Mouse (Mus musculus): Measurements from ENCODE around the gene Mall. TPM values are rescaled to one million over a fixed set of nuclear protein-coding genes. Genes with fewer than 3 reads are reported as not detected.

Mall gene
- total RNA-seq (2021): 1 to 10 TPM; 6.3 to 7.2 TPM
- long read RNA-seq, experiment 1, transcript Mall-201 (4 exons, 2,006 nt): major isoform, 5 of 8 reads
- long read RNA-seq, experiment 1, partial matches to known transcripts: 1 of 8 reads
- long read RNA-seq, experiment 1, other reads (novel, unspliced or antisense): 2 of 8 reads
- long read RNA-seq, experiment 2, transcript Mall-201 (4 exons, 2,006 nt): major isoform, 6 of 7 reads
- long read RNA-seq, experiment 2, partial matches to known transcripts: 1 of 7 reads
- long read RNA-seq, experiment 2, other reads (novel, unspliced or antisense): 0 of 7 reads

DNA sequence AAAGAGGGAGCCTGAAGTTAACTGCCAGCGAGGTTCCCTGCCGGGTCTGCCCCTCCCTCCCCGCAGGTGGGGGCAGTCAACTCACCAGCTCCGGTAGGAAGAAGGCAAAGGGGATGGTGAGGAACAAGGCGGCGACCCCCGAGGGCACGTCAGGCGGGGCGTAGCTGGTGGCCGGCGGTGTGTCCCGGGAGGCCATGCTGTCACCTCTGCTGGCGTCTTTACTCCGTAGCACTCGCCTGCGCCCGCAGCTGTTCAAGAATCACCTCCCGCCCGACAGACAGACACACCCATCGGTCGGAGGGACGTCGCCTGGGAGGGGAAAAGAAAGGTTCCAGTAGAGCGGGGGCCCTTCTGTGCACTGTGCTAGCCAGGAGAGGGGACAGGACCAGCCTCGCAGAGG lies at the start of gene Mall:
TSS of gene Mall (minus strand) at position 262 of the 400 bp plus-strand sequence.
- DNase-seq: no peak

DNA sequence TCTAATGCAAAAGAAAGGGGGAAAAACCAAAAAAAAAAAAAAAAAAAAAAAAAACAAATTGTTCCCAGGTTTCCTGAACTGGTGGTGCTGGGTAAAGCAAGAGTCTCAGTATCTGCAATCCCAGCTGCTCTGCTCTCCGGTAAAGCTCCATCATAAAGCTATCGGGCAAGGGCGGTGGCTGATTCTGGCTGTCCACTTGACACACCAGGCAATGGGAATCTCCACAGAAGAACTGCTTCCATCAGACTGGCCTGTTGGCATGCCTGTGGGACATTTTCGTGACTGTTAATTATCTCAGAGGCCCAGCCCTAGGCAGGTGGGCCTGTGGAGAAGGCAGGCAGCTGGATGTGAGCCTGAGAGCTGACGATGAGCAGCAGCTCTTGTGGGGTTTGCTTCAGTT lies 48.7 kb upstream of the Mall start:
- no peak for DNase-seq

DNA sequence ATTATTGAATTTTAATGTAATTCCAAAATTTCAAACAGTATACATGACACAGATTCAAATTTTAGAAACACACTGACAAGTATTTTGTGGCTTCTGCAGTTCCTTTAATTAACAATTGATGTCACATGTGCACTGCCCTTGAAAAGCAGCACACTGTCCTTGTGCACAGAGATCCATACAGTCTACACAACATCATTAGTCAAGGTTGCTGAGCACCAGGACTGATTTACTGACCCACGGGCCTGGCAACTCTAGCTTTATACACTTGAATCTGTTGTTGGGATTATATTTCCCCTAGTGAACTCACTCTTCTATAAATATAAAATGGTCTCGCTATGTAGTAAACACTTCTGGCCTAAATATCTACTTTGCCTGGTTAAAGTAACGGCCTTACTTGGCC lies 45.3 kb upstream of the Mall start:
- DNase-seq: no peak

DNA sequence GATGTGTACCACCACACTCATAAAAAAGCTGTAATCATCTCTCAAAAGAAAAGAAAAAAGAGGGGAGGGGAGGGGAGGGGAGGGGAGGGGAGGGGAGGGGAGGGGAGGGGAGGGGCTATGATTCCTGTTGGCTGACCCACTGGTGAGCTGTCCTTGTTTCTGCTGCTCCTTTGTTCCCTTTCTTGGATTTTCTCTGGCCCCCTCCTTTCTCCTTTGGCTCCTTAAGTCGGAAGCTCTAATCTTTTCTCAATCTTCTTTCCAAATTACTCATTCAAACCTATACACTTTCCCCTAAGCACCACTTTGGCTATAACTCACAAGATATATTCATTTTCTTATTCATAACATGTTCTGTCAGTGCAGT lies 44.8 kb upstream of the Mall start:
- DNase-seq: no peak

DNA sequence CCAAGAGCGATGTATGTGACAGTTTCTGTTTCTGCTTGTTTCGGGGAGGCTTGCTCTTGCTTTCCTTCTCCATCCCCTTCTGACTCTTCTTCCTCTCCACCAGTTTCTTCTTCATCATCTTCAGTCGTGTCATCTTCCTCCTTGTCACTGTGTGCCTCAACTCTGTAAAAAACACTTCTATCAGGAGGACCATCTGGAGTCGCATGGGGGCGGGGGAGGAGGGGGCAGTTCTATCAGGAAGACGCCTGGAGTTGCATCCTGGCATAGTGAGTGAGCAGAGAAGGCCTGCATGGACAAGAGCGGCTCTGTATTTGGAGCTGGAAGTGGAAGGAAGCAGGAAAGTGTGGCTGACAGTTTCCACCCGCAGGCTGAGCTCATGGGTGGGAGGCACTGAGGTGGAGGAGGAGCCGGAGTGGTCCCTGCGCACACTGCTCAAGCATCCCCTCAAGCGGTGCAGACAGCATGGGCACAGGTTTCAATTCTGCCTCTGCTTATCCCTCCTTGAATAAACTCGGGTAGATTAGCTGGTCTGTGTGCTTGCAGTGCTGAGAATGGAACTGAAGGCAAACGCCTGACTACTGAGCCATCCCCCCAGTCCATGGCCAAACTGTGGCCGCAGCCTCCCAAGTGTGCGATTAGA lies 44.3 kb upstream of the Mall start:
- DNase-seq: no peak

DNA sequence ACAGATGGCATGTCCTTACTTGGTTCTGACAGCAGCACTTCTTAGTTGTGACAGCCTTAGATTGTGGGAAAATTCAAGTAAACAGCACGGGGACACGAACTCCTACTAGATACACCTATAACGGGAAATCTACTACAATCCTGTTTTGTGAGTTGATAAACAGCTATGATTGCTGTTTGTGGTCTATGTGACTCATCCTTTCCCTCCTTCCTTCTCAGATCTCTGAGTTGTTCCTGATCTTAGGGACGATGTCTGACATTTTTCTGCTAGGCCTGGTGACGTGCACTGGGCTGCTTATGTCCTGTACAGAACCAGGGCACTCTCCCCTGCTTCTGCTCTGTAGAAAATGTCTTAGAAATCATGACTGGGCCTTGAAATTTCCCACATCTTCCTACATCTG lies 31.9 kb upstream of the Mall start:
- DNase-seq: no peak

DNA sequence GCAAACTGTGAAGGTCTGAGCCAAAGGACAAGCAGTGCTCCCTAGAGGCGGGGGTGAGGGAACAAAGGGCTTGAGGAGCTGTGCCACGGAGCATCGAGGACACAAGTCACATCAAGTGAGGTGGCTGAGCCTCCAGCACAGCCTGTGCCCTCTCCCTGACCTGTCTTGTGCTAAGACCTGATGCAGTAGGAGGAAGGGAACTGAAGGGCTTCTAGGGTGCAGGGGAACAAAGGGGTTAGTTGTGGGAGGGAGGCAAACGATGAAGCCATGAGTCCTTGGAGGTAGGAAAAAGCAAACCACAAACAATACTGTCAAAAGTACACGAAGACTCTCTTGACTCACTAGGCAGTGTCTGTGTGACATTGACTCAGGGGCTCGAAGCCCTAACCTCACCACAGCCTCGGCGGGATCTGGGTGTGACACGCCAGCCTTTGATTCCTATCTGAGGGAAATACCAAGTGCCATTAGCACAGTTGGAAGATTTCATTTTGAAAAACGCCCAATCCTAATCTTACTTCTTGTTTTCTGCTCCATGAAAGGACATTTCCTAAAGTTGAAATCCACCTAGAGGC lies 30.8 kb upstream of the Mall start:
- no peak for DNase-seq

DNA sequence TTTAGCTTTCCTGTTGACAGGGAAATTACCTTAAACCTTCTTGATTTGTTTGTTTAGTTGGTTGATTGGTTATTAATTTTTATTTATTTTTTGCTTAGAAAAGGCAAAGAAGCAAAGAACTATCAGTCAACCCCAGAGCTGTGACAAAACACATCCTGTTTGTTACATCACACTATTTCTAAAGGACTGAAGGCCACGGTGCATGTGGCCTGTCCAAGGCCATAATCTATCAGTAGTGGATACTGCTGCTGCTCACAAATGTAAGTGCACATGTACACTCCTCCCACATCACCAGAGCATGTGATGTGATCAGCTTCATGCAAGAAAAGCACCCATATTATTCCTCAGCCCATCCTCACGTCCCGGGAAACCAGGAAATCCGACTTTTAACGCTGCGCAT lies 30.3 kb upstream of the Mall start:
- DNase-seq: no peak

DNA sequence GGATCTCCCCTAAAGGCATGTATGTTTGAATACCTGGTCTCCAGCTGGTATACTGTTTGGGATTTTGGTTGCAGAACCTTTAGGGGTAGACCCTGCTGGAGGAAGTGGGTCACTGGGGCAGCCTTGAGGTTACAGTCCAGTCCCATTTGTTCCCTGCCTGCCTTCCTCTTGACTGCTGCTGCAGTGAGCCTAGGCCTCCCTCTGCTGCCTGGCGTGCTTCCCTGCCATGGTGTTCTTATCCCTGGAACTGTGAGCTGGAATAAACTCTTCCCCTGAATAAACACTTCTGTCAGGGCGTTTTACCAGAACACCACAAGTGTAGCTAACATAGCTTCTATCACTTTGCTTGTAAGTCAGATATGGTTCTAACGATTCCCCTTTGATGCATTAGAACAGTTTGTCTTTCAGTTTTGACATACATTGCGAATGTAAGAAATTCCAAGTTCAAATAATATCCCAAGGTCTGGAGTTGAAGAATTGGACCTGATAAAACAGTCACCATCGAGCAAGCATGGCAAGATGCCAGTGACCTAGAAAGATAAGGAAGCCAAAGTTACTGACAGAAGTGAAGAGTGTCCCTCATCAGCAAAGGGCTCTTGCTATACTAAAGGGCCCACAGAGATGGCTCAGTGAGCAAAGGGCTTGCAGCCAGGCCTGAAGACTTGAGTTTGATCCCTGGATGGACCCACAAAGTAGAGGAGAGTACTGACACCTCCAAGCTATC lies 29.6 kb upstream of the Mall start:
- no peak for DNase-seq

DNA sequence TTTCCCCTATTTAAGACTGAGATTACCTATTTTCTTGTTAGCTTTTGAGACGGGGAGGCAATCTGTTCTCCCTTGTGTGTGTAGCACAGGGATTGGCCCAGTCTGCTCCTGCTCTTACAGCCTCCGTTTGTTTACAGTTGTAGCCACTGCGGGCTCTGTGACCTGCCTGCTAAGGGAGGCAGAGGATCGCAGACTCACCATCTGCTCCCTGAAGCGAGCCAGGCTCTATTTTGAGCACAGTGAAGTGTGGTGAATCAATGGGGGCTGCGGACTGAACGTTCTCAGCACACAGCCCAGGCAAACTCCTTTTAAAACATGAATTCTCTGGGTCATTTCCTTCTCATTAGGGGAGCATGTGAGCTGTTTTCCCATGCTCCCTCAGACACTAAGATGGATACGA lies 27.4 kb upstream of the Mall start:
- no peak for DNase-seq

DNA sequence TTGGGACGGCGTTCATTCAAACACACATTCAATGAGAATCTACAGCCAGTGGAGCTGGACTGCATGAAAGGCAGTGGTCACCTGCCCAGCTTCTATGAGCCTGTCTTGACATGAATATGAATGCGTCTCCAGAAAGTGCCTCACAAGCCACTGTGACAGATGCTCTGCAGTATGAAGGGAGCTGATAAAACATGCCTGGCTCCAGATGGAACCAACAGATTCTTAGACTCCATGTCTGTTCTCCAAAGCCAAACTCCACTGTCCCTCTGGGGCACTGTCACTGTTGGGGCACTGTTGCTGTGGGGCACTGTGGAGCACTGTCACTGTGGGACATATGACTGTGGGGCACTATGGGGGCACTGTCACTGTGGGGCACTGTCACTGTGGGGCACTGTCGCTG lies 24.4 kb upstream of the Mall start:
- DNase-seq: no peak

DNA sequence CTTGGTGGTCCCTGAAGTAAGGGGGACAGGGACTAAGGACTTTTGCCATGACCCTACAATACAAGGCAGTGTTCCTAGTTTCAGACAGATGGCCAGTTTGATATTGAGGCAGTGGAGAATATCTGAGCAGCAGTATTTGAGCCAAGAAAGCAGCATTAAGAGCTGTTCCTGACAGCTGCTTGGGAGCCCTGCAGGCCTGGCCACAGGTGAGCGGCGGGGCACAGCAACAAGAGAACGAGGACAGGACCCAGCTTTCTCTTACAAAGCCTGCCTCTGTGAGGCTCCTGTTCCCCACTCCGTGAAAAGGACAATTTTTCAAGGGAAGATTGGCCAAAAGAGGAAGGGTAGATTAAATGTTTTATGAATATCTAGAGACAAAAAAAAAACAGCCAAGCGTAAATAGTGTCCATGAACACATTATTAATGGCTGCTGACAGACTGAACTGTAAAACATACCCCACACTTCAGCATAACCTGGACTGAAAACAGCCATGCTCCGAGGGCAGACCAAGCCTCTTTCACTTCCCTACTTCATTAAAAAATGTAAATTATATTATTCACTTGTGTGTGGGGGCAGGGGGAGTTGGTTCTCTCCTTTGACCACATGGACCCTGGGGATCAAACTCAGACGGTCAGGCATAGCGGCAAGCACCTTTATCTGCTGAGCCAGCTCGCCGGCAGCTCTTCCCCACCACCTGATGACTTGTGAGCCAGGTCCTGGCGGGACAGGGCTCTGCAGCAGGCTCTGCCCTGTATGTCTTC lies 22.3 kb upstream of the Mall start:
- DNase-seq: no peak

DNA sequence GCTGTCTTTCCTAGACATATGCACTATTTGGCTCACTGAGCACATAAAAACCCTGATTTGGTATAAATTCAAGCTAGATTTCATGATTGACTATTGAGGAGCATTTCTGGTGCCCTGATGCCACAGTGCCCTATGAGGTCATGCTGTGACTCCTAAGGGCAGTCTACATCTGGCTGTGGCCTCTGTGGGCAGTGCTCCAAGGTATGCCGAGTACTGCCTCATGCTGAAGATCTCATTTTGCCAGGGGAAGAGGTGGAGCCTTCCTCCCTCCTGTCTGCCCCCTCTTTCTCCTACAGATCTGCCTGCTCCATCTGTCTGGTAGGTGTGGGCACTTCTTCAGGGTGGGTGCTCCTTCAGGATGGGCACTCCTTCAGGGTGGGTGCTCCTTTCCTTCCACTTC lies 19.6 kb upstream of the Mall start:
- no peak for DNase-seq

DNA sequence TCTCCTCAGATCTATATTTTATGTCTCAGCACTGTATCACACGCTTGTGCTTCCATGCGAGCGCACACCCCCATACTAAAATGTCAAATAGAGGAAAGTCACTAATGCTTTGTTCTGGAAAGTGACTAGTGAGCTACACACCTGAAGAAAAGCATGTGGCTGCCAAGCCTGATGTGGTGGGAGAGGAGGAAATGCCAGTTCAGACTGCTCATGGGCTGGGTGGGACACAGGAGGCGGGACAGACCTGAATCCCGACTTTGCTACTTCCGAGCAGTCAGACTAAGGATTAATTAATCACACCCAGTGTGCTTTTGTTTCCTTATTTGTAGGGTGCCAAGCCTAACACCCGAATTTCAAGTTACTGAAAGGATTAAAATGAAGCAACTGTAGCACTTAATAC lies 18.6 kb upstream of the Mall start:
- no peak for DNase-seq

DNA sequence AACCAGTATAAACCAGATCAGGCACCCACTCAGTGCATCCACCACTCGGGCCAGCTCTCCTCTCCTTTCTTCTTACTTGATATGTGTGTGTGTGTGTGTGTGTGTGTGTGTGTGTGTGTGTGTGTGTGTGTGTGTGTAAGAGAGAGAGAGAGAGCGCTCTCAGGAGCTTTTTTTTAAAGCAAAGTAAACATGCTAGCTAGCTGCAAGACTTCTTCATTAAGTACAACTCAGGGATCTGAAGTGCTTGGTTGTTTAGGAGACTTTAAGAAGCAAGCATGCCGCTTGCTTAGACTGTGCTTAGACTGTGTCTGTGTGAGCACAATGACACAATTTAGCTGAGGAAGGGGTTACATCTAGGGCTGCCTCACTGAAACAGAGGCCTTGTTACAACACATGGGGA lies 12.9 kb upstream of the Mall start:
- no peak for DNase-seq

DNA sequence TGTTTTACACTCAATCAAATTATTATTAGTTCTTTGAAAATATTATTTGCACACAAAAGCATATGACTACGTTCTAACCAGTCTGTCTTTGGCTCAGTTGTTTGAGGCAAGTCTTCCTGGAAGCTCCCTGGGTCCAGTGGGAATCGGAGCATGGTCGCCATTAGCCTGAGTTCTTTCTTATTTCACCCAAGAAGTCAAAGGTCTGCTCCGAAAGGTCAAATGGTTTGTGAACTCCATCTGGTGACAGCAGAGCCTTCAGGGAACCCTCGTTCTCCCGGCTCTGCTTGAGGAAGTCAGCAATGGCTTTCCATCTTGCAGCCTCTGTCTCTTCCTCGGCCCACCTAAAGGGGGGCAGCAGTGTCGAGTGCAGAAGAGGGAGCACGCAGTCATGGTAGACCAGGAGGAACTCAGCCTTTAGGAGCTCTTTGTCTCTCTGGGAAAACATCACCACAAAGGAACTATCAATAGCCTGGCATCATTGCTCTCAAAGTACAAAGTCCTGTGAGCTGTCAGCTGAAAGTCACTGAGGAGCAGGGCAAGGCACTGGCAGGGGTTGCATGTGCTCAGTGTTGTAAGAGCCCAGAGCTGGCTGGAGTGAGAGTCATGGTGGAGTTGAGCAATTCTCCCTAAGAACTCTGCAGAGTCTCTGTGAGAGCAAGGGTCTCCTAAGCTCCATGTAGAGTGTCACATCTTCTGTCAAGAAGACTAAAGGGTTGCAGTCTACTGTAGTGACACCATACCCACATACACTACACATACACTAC lies 11.2 kb upstream of the Mall start:
- no peak for DNase-seq

DNA sequence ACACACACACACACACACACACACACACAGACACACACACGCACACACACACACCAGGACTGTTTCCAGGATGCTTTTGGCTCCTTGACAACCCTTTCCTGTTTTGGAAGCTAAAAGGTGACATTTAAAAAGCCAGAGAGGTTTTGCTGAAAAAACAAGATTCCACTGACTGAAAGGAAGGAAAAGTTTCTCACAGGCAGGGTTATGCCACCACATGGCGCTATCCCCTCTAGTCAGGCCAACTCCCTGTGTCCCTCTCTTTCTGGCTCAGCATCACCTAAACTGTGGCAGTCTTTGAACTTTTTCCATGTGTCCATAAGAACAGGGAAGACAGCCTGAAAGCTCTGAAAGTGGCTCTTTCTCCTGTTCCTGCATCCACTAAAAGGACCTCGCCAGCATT lies 8.2 kb upstream of the Mall start:
- DNase-seq: no peak

DNA sequence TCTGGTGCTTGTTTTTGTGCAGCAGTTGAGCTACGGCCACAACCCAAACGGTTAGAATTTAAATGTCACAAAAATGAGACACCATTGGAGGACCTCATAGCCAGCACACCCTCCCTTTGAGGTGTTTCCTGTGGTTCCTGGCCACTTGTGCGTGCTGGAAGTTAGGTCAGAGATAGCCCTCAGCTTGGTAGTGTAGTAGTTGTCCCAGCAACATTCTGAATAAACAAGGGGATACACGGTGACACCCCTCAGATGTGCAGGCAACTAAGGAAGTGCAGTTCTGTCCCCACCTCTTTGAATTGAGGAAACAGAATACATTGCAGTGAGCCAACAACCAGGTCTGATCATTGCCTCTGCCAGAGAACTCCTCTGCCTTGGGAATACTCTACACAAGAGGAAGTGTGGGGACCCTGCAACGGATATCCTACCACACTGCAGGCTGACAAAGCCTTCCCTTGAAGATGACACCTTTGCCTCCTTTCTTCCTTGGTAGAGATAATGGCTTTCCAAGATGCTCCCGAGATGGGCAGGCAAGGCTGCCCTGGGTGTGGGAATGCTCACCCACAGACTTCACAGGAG lies 7.0 kb upstream of the Mall start:
- DNase-seq: no peak

DNA sequence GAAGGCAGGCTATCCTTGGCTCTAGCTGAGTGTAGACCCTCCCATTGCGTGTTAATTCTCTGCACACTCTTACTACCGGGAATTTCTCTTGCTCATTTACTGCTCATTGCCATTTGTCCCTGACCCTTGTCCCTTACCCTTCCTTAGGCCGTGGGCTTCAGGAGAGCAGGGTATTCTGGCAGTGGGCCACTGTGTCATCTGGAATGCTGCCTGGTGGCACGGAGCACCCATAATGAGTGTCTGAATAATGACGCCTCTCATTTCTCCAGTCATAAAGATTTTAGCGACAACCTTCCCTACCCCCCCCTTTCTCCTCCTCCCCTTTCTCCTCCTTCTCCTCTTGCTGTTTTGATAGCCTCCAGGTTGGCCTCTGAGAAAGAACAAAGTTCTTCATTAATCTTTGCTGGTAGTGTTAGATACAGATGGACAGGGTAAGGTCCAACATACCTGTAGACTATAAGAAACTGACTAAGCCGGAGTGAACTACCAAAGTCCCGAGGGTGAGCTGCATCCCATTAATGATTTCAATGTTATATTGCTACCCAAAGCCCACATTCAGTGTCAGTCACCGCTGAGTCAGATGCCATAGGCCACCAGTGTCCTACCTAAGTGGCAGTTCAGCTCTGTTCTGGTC lies 5.9 kb upstream of the Mall start:
- DNase-seq: no peak

DNA sequence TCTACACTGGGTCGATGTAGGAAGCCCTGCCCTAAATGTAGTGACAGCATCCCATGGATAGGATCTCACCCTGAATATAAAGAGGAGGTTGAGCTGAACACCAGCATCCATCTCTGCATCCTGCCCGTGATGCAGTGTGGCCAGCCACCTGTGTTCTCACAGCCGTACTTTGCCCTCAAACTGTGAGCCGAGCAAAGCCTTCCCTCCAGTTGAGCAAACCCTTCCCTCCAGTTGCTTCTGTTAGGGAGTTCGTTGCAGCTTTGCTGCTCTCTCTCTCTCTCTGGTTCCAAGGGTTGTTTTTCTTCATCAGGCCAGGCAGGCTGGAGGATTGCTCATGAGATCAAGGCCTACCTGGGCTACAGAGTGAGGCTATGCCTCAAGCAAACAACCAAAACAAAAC lies 5.2 kb upstream of the Mall start:
- no peak for DNase-seq
